Mouse (Mus musculus) fibroblast of lung, adult 2 months (primary cell): ENCODE data around the gene Fkbp3.

Experiments
- DNase-seq: peaks from one replicate; pipeline ENCODE4 v3.0.0-alpha.2; 2011; ENCODE audit warnings: low read depth

The Fkbp3 gene

GRCm38 (mm10) chr12:65035839-65036189 lies 38.0 kb downstream of the Fkbp3 start:
- no peak for DNase-seq

DNA sequence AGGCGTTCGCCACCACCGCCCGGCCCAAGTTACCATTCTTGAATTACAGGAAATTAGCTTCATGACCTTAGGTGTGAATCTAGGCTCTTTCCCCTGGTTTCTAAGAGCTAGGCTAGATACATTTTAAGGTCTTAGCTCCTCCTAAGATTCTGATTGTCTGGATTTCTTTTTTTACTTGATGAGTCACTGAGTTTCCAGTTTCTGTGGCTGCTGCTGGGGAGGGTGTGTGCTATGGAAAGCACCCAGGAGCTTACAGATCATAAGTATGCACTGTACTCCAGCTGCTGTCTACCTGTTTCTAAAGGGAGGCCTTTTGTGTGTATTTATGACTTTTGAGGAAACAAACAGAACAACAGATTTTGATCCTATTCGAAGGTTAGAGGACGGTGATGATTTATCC lies 51.0 kb downstream of the Fkbp3 start:
- no peak for DNase-seq
